Mouse (Mus musculus) forebrain, postnatal 0 days (tissue): Measurements from ENCODE around the gene Inpp5b. TPM values are rescaled to one million over a fixed set of nuclear protein-coding genes. Genes with fewer than 3 reads are reported as not detected.
A peak's percentile ranks its signal among the peaks of the same experiment; 100 is the strongest.

Source experiments
- ATAC-seq: fragments of 200-750 bp; cut with Nextera tagmentation; 2 replicates; pipeline ENCODE4 v1.8.0; 2017; ENCODE audit warnings: mild to moderate bottlenecking, moderate library complexity
- DNase-seq: peaks from one replicate; pipeline ENCODE4 v3.0.0-alpha.2; 2015
- H3K27ac ChIP-seq: fragments of 300-500 bp; sonication (generic); 2 replicates; pipeline ENCODE4 v1.5.1; 2014; ENCODE audit warnings: low read depth, mild to moderate bottlenecking, antibody characterized with exemption, low read length, moderate library complexity, mixed read lengths
- H3K27me3 ChIP-seq: fragments of 300-500 bp; sonication (generic); 2 replicates; pipeline ENCODE4 v1.6.1; 2014; ENCODE audit warnings: mild to moderate bottlenecking, low read length, mixed read lengths; ENCODE audit not compliant: insufficient read depth
- H3K36me3 ChIP-seq: fragments of 300-500 bp; sonication (generic); 2 replicates; pipeline ENCODE4 v1.6.1; 2014; ENCODE audit warnings: mild to moderate bottlenecking, moderate library complexity; ENCODE audit not compliant: insufficient read depth
- H3K4me1 ChIP-seq: fragments of 300-500 bp; sonication (generic); 2 replicates; pipeline ENCODE4 v1.6.1; 2014; ENCODE audit warnings: antibody characterized with exemption; ENCODE audit not compliant: insufficient read depth
- H3K4me2 ChIP-seq: fragments of 300-500 bp; sonication (generic); 2 replicates; pipeline ENCODE4 v1.6.1; 2014; ENCODE audit warnings: low read depth, mild to moderate bottlenecking, moderate library complexity
- H3K4me3 ChIP-seq: fragments of 300-500 bp; sonication (generic); 2 replicates; pipeline ENCODE4 v1.5.1; 2014; ENCODE audit warnings: low read depth, low read length, mixed read lengths
- H3K9ac ChIP-seq: fragments of 300-500 bp; sonication (generic); 2 replicates; pipeline ENCODE4 v1.6.1; 2014; ENCODE audit warnings: mild to moderate bottlenecking
- H3K9me3 ChIP-seq: fragments of 300-500 bp; sonication (generic); 2 replicates; pipeline ENCODE4 v1.6.1; 2016; ENCODE audit warnings: low read length
- CTCF ChIP-seq: sonication (generic); IDR thresholded peaks from 2 replicates; pipeline ENCODE4 v1.5.1; 2016; ENCODE audit warnings: antibody characterized with exemption, control low read depth, low read depth
- WGBS: fragments of 180-500 bp; shearing (Covaris S2); extraction: QIAGEN DNeasy Blood & Tissue Kit; methylation state at CpG from one replicate; pipeline ENCODE4 v1.1.7; 2014; 5-methylcytosine and 5-hydroxymethylcytosine counted together
- polyA plus RNA-seq: library from polyadenylated mRNA; unstranded; fragments of >200 nt; fragmentation: Nextera tagmentation; extraction: Ambion mirVana; gene quantifications from 2 replicates; pipeline ENCODE4 v1.2.1, GENCODE M21; 2015
- total RNA-seq: library from RNA; depleted of rRNA; stranded (reverse); fragments of >200 nt; gene quantifications from 2 replicates; pipeline ENCODE4 v1.2.3, GENCODE M21; 2014

Gene Inpp5b
- total and polyA plus RNA-seq, 2 experiments from 2014 or later, result 11.2 to 21.7 TPM

DNA sequence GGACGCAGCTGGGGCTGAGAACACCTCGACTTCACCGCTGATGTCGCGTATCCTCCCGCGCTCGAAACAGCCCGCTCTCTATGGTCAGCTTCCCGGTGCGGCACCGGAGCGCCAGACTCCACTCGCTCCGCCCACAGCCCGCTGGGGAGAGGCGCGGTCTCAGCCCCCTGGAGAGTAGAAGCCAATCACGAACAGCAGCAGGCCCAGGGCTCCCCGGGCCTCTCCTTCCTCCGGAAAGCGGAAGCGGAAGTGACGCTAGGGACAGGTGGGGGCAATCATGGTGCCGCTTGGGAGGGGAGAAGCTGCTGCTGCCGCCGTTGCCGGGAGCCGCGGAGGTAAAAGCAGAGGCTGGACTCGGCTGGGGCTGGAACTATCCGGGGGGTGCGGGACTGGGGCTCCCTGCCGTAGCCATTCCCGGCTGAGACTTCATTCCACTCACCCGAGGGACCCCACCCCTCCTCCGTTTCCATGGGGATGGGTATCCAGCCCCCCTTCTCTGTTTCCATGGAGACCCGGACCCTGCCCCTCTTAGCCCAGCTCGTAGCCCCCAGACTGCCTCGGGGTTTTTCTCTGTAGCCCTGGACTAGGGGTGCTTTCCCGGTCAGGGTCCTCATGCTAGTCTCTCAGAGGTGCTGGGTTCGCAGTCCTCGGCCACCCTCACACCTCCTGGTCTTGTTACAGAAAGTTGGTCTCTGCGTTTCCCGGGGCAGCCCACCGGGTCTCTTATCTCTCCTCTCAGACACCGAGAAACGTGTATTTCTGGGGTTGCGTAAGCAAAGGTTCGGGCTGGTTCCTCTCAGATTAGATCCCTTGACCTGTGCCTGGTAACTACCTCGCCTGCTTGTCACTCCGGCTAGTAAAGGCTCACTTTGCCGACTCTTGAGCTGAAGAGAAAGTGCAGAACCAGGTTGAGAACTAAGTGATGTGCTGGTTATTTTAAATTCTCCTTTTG, 60.9 kb downstream of the Inpp5b start:
- WGBS, result 1% methylated on average over 53 of the region's 53 CpGs
- peak; percentile 97 for DNase-seq
- TF ChIP-seq CTCF, result no peak
- peaks cover 9% of the 10 kb centered on the region for H3K4me1 ChIP-seq
- no peaks in the 10 kb centered on the region for H3K9me3 ChIP-seq
- H3K27ac ChIP-seq, result peak overlapping the region; percentile 87
- H3K4me3 ChIP-seq, result peak overlapping the region; percentile 92
- H3K4me2 ChIP-seq, result peak overlapping the region; percentile 75
- H3K36me3 ChIP-seq, result peaks cover 53% of the 10 kb centered on the region
- peak overlapping the region; percentile 63 for H3K9ac ChIP-seq
- ATAC-seq, result peak; percentile 100
- no peaks in the 10 kb centered on the region for H3K27me3 ChIP-seq

DNA sequence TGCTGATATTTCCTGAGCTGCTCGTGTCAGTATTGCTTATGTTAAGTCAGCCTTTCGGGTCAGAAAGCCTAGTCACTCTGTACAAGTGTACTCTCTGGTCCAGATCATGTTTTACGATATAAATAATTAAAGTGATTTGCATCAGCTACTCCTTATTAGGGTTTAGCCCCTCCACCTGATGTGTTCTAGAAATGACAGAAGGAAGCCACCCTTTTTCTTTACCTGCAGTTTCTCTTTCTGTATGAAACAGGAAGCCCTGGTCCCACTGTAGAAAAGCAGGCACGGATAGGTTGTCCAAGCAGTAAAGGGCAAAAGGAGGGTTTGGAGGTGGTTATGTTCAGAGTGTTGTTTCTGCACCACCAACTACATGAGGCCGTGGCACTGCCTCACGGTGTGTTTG, 61.8 kb downstream of the Inpp5b start:
- Histone ChIP-seq H3K9me3 (no peaks in the 10 kb centered on the region), H3K27me3 (no peaks in the 10 kb centered on the region), H3K9ac (no peak overlapping the region), H3K4me1 (peaks cover 9% of the 10 kb centered on the region), H3K4me2 (peak overlapping the region; percentile 75), H3K4me3 (peak overlapping the region; percentile 92; the same call in 1 of the 2 replicates), H3K36me3 (peaks cover 47% of the 10 kb centered on the region), H3K27ac (no peak overlapping the region)
- ATAC-seq (no peak), DNase-seq (no peak)
- 77% methylated on average over 6 of the region's 6 CpGs for WGBS
- TF ChIP-seq CTCF, result no peak

DNA sequence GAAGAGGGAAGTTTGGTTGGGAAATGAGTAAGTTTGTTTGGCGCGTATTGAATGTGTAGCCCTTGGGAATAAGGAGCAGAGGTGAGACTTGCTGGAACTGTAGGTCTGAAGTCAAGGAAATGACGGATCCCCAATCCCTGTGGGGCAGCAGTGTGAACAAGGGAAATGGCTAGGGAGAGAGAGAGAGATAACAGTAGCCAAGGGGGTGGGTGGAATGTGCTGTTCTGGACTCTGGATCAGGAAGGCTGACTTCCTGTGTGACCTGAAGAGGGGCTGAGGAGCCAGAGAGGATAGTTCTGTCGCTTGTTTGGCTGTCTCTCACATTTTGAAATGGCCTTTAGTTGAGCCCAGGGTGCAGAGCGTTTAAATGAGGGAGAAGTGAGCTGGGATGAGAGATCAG, 66.9 kb downstream of the Inpp5b start:
- DNase-seq (no peak), ATAC-seq (no peak)
- Histone ChIP-seq H3K4me1 (peaks cover 3% of the 10 kb centered on the region; the same call in 1 of the 2 replicates), H3K27ac (no peak overlapping the region), H3K36me3 (peaks cover 31% of the 10 kb centered on the region), H3K4me2 (no peak overlapping the region), H3K9ac (no peak overlapping the region), H3K9me3 (no peaks in the 10 kb centered on the region), H3K27me3 (no peaks in the 10 kb centered on the region), H3K4me3 (no peak overlapping the region)
- TF ChIP-seq CTCF, result no peak
- 85% methylated on average over 5 of the region's 5 CpGs for WGBS

DNA sequence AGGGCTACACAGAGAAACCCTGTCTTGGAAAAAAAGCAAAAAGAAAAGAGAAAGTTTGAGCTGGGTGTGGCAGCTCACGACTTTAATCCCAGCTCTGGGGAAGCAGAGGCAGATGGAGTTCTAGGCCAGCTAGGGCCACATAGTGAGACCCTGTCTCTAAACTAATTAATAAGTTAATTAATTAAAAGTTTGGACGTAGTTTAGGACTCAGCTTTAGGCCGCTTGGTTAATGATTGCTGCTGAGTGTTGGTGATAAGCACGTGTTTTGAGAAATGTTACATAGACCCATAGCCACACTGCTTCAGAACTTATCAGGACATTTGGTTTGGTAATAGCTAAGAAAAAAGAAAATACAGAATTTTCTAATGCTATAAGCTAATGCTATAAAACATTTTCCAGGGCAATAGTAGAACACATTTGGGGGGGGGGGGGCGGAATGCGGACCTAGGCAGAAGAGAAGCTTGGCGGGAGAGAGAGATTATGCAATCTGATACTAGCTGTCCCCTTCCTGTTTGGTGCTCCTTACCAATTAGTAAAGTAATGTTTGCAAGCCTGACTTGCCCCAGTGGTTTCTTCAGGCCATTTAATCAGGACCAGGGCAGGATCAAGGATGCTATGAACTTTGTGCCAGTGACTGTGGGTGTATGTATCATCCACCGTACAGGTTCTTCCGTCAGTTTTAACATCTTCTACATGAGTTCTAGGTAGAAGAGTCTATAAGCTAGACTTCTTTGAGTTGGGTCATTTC, 67.7 kb downstream of the Inpp5b start:
- Histone ChIP-seq H3K9me3 (no peaks in the 10 kb centered on the region), H3K4me3 (no peak overlapping the region), H3K27me3 (no peaks in the 10 kb centered on the region), H3K4me1 (no peaks in the 10 kb centered on the region), H3K36me3 (peaks cover 32% of the 10 kb centered on the region), H3K9ac (no peak overlapping the region), H3K4me2 (no peak overlapping the region), H3K27ac (no peak overlapping the region)
- ATAC-seq (no peak), DNase-seq (no peak)
- WGBS, result 79% methylated on average over 9 of the region's 9 CpGs
- no peak for TF ChIP-seq CTCF

DNA sequence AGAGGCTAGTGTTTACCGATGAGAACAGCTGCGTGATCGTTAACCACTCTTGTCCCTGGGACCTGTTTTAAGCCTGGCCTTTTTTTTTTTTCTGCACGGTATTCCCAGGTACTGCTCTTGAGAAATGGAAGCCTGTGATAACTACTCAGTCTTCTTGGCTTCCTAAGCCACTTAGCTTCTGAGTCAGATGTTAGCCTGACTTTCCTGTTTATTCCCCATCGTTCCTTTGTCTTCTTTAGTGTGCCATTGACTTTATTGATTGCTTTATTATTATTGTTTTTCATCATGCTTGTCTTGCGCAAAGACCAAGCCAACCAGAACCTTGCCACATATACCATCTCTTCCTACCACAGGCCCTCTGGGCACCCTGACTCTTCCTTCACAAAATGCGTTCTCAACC, 68.4 kb downstream of the Inpp5b start:
- TF ChIP-seq CTCF, result no peak
- Histone ChIP-seq H3K4me2 (no peak overlapping the region), H3K27me3 (no peaks in the 10 kb centered on the region), H3K4me3 (no peak overlapping the region), H3K36me3 (peaks cover 25% of the 10 kb centered on the region), H3K9me3 (no peaks in the 10 kb centered on the region), H3K27ac (no peak overlapping the region), H3K9ac (no peak overlapping the region), H3K4me1 (no peaks in the 10 kb centered on the region)
- ATAC-seq, result no peak
- DNase-seq, result no peak
- WGBS, result 89% methylated on average over 7 of the region's 7 CpGs

DNA sequence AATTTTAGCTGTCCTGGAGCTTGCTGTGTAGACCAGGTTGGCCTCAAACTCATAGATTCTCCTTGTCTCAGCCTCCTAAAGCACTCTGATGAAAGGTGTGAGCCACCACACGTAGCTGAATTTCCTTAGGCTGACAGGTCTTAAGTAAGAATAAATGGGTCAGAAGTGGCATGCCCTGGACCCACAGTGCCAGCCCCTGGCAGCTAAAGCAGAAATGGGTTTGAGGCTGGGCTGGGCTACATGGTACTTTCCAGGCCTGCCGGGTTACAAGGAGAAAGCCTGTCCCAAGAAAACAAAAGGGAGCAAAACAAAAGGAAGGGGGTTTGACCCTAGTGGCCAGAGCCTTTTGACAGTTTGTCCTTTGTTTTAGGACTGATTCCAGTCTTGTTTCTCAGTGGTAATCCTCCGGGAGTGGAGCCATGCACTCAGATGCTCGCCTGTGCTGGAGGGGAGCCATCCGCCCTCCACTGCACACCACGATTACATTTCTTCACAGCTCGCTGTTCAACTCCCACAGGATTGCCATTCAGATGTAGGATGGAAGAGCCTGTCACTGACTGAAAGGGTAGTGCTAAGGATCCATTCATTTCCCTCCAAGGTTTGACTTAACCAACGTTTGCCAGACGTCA, 69.8 kb downstream of the Inpp5b start:
- DNase-seq (peak; percentile 25), ATAC-seq (peak; percentile 42)
- H3K27me3 ChIP-seq, result no peaks in the 10 kb centered on the region
- no peak overlapping the region for H3K9ac ChIP-seq
- peak overlapping the region; percentile 58 for H3K27ac ChIP-seq
- H3K36me3 ChIP-seq, result peaks cover 18% of the 10 kb centered on the region
- no peaks in the 10 kb centered on the region for H3K9me3 ChIP-seq
- H3K4me1 ChIP-seq, result no peaks in the 10 kb centered on the region
- H3K4me2 ChIP-seq, result no peak overlapping the region
- H3K4me3 ChIP-seq, result no peak overlapping the region
- TF ChIP-seq CTCF, result no peak
- 9% methylated on average over 9 of the region's 9 CpGs for WGBS
